ENCODE assay signal across 9 mouse cellular contexts in genomic region chr2:27818656-27819055, GRCm38 (mm10).
DNase-seq lines count a peak whose midpoint lies in the region; ATAC-seq and TF ChIP-seq lines count a peak whose summit lies in the region.
"Had no signal": no experiment of that assay in that cellular context is flagged by ENCODE, and none has a peak within 500 bp of the region (broad histone marks: within the 10 kb centered on the region; RNA-seq: fewer than 3 reads in every experiment).

No protein-coding gene starts in this region.

- WGBS in cerebellum, adult 2 months = 10% methylated on average over 4 of the region's 4 CpGs
- 48% methylated on average over 4 of the region's 4 CpGs for WGBS in midbrain, embryonic 16.5 days
- 58% methylated on average over 4 of the region's 4 CpGs for WGBS in midbrain, embryonic 11.5 days
- whole genome bisulfite sequencing in stomach, postnatal 0 days = 28% methylated on average over 4 of the region's 4 CpGs

- no peak overlapping the region for H3K27ac ChIP-seq in cerebellum, adult 2 months (ENCODE audit: insufficient read depth, low read length)
- H3K27ac ChIP-seq in midbrain, embryonic 16.5 days (ENCODE audit: low read length) = peak overlapping the region; percentile 13; the same call in 1 of the 2 replicates
- H3K27ac ChIP-seq in midbrain, embryonic 11.5 days (ENCODE audit: low read depth, low read length) = no peak overlapping the region
- peak overlapping the region; percentile 65 for H3K27ac ChIP-seq in stomach, postnatal 0 days (replicated peaks)
- H3K27ac ChIP-seq: neural tube, embryonic 12.5 days had no signal

- no peak for TF ChIP-seq POLR2A in cerebellum, adult 2 months (IDR thresholded peaks at IDR 0.05; ENCODE audit: borderline replicate concordance, insufficient read depth, low read length)

- intact Hi-C loops in left cerebral cortex, postnatal 10 days (cut with DNase I) = no loop called here

- H3K9ac ChIP-seq in midbrain, embryonic 16.5 days (ENCODE audit: low read depth, low read length) = no peak overlapping the region
- no peak overlapping the region; the same call in 1 of the 2 replicates for H3K9ac ChIP-seq in midbrain, embryonic 11.5 days (ENCODE audit: low read length)
- no peak overlapping the region for H3K9ac ChIP-seq in stomach, postnatal 0 days (ENCODE audit: low read length)
- H3K9ac ChIP-seq: neural tube, embryonic 12.5 days had no signal

- no peaks in the 10 kb centered on the region; the same call in 1 of the 2 replicates for H3K27me3 ChIP-seq in cerebellum, adult 2 months (ENCODE audit: control insufficient read depth, insufficient read depth, low read length)
- H3K27me3 ChIP-seq in midbrain, embryonic 16.5 days (ENCODE audit: control insufficient read depth, insufficient read depth, low read depth, low read length) = no peaks in the 10 kb centered on the region
- H3K27me3 ChIP-seq in midbrain, embryonic 11.5 days (ENCODE audit: control insufficient read depth, insufficient read depth, low read length) = no peaks in the 10 kb centered on the region
- no peaks in the 10 kb centered on the region for H3K27me3 ChIP-seq in stomach, postnatal 0 days (ENCODE audit: control insufficient read depth, insufficient read depth, low read length)
- H3K27me3 ChIP-seq: neural tube, embryonic 12.5 days had no signal

- DNase-seq in cerebellum, adult 2 months = peak; percentile 13 to 29
- no peak for DNase-seq in cerebellum, adult 11 months
- no peak for DNase-seq in midbrain, embryonic 11.5 days (ENCODE audit: low spot score, missing footprints)
- peak; percentile 34 for DNase-seq in kidney, adult 9 months
- no peak for DNase-seq in stomach, postnatal 0 days (ENCODE audit: low spot score)
- no peak for DNase-seq in layer of hippocampus, adult 8-10 months (ENCODE audit: low spot score in 2 of 2)
- no peak for DNase-seq in left cerebral cortex, postnatal 10 days (ENCODE audit: extremely low spot score in 1 of 2, low spot score in 2 of 2)

- TF ChIP-seq CTCF in cerebellum, adult 2 months (IDR thresholded peaks at IDR 0.05; ENCODE audit: borderline replicate concordance, insufficient read depth, low read depth, low read length) = no peak
- TF ChIP-seq CTCF in stomach, postnatal 0 days (IDR thresholded peaks at IDR 0.05; ENCODE audit: low read depth) = no peak

- no peak overlapping the region for H3K4me3 ChIP-seq in cerebellum, adult 2 months (replicated peaks; ENCODE audit: insufficient read depth, low read depth, low read length)
- no peak overlapping the region for H3K4me3 ChIP-seq in midbrain, embryonic 16.5 days (ENCODE audit: low read depth, low read length)
- no peak overlapping the region for H3K4me3 ChIP-seq in midbrain, embryonic 11.5 days (ENCODE audit: low read depth, low read length)
- H3K4me3 ChIP-seq in stomach, postnatal 0 days (ENCODE audit: low read depth, low read length) = no peak overlapping the region
- H3K4me3 ChIP-seq: neural tube, embryonic 12.5 days had no signal

- ATAC-seq in midbrain, embryonic 16.5 days = no peak
- no peak for ATAC-seq in midbrain, embryonic 11.5 days (ENCODE audit: low FRiP score)
- peak; percentile 34; the same call in 1 of the 2 replicates for ATAC-seq in stomach, postnatal 0 days (ENCODE audit: low FRiP score, low TSS enrichment)

- no peak overlapping the region for H3K4me2 ChIP-seq in midbrain, embryonic 16.5 days (ENCODE audit: low read length)
- H3K4me2 ChIP-seq in midbrain, embryonic 11.5 days = no peak overlapping the region
- H3K4me2 ChIP-seq in stomach, postnatal 0 days (replicated peaks; ENCODE audit: low read depth) = no peak overlapping the region
- H3K4me2 ChIP-seq: neural tube, embryonic 12.5 days had no signal

- no peaks in the 10 kb centered on the region for H3K36me3 ChIP-seq in midbrain, embryonic 16.5 days (ENCODE audit: control insufficient read depth, insufficient read depth, low read length)
- H3K36me3 ChIP-seq in midbrain, embryonic 11.5 days (ENCODE audit: control insufficient read depth, insufficient read depth, low read length) = no peaks in the 10 kb centered on the region
- H3K36me3 ChIP-seq in stomach, postnatal 0 days (ENCODE audit: control insufficient read depth, insufficient read depth, low read length) = no peaks in the 10 kb centered on the region
- H3K36me3 ChIP-seq: neural tube, embryonic 12.5 days had no signal

- no peaks in the 10 kb centered on the region for H3K9me3 ChIP-seq in midbrain, embryonic 16.5 days (replicated peaks; ENCODE audit: control insufficient read depth, low read length, poor library complexity, severe bottlenecking)
- H3K9me3 ChIP-seq in midbrain, embryonic 11.5 days (ENCODE audit: control insufficient read depth, low read length) = peaks cover 2% of the 10 kb centered on the region; the same call in 1 of the 2 replicates
- H3K9me3 ChIP-seq in stomach, postnatal 0 days (ENCODE audit: control insufficient read depth, low read length) = no peaks in the 10 kb centered on the region
- H3K9me3 ChIP-seq: neural tube, embryonic 12.5 days had no signal

- peaks cover 4% of the 10 kb centered on the region for H3K4me1 ChIP-seq in cerebellum, adult 2 months (ENCODE audit: control insufficient read depth, insufficient read depth, low read length)
- H3K4me1 ChIP-seq in midbrain, embryonic 16.5 days (ENCODE audit: control insufficient read depth, insufficient read depth, low read length) = no peaks in the 10 kb centered on the region
- no peaks in the 10 kb centered on the region for H3K4me1 ChIP-seq in midbrain, embryonic 11.5 days (ENCODE audit: control insufficient read depth, insufficient read depth, low read length)
- no peaks in the 10 kb centered on the region for H3K4me1 ChIP-seq in stomach, postnatal 0 days (replicated peaks; ENCODE audit: control insufficient read depth, insufficient read depth)

- TF ChIP-seq EP300 in stomach, postnatal 0 days (optimal IDR thresholded peaks at IDR 0.05) = no peak

Comparison
In these comparisons a context has a peak if more than half of its experiments do, and no peak if none do; other contexts are left out.
1. DNase-seq: peak in cerebellum, adult 2 months (2 of 2) and kidney, adult 9 months (single experiment); none in cerebellum, adult 11 months (single experiment), midbrain, embryonic 11.5 days (single experiment), stomach, postnatal 0 days (single experiment), layer of hippocampus, adult 8-10 months (0 of 2) and left cerebral cortex, postnatal 10 days (0 of 2).
2. H3K27ac ChIP-seq: peak in midbrain, embryonic 16.5 days (single experiment) and stomach, postnatal 0 days (single experiment); none in cerebellum, adult 2 months (single experiment) and midbrain, embryonic 11.5 days (single experiment).